Mouse (Mus musculus) ES-E14 (cell line): Measurements from ENCODE around the gene Olfr107.

Experiments
- HCFC1 ChIP-seq: IDR thresholded peaks from 2 replicates; pipeline ENCODE4 v1.6.1; 2012; ENCODE audit warnings: low read length, inconsistent platforms, borderline replicate concordance; ENCODE audit not compliant: insufficient read depth
- MAFK ChIP-seq: IDR thresholded peaks from 2 replicates; pipeline ENCODE4 v1.6.1; 2014; ENCODE audit warnings: mild to moderate bottlenecking, low read depth, low read length, inconsistent platforms; ENCODE audit not compliant: insufficient read depth
- ZNF384 ChIP-seq: IDR thresholded peaks from 2 replicates; pipeline ENCODE4 v1.6.1; 2012; ENCODE audit warnings: low read depth, low read length, inconsistent platforms

DNA sequence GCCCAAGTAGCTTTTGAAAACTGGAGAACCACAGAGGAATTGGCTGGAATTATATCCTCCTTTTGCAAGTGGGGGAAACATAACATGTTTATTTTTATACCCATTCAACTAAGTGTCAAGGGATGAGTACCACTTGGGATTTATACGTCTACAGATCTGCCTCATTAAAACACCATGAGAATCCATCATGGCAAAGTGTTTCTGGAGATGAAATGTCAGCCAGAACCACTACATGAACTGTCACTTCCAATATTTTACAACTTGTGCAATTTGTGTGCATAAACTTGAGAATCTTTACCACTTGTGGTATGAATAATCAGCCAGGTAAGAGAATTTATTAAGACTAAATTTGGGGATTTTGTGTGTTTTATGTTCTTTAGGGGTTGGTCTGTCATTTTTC is 8.9 kb upstream of the Olfr107 start, which contains the start of gene Olfr106-ps:
- TF ChIP-seq ZNF384 = no peak
- no peak for TF ChIP-seq HCFC1
- TF ChIP-seq MAFK = no peak
